Mouse (Mus musculus): ENCODE data around the gene Zscan10.
A peak's percentile ranks its signal among the peaks of the same experiment; 100 is the strongest.
"Not testable (repeated sequence)": the region's sequence is repeated elsewhere in the genome, so short reads cannot be mapped to it uniquely, and the experiment has no call there.

Gene Zscan10

DNA sequence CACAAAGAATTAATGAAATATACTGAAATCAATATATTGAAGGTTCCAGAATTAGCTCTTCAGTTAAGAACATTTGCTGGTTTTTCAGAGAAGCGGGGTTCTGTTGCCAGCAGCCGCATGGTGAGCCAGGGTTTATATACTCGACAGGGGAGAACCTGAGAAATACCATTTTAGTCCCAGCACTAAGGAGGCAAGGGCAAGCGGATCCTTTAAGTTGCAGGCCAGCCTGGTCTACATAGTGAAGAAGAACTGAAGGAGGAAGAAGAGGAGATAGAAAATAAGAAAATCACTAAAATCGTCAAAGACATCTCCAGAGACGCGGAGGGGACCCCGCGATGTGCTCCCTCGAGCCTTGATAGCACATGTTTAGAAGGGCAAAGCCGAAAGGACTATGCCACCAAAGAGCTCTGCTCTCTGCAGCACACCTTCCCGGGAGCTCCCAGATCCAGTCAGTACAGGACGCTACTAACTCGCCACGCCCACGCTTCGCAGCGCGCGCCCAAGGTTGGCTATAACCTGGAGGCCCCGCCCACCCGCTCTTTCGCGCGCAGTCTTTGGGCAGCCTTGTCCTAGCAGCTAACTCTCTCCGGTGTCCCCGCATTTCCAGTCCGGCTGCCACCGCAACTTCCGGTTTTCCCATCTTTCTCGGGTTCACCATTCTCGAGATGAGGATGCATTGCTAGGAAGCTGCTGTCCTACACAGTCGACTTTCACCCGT, 8.3 kb upstream of the Zscan10 start:
- peak; percentile 89 for DNase-seq (ENCODE audit: low read depth)

DNA sequence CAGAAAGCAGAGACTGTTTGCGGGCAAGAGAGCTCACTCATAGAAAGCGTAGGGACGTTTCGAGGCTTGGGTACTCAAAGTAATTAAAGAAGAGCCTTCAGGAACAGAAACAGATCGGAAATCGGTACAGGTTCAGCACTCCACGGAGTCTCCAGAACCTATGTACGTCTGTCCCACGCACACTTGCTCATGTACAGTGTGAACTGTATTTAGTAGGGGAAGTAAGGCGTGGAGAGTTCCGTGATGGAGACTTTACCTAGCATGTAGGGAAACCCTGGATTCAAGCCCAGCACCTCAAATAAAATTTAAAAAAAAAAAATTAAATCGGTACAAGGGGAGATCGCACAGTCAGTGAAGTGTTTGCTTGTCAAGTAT, 7.7 kb upstream of the Zscan10 start:
- no peak for DNase-seq (ENCODE audit: low read depth)

DNA sequence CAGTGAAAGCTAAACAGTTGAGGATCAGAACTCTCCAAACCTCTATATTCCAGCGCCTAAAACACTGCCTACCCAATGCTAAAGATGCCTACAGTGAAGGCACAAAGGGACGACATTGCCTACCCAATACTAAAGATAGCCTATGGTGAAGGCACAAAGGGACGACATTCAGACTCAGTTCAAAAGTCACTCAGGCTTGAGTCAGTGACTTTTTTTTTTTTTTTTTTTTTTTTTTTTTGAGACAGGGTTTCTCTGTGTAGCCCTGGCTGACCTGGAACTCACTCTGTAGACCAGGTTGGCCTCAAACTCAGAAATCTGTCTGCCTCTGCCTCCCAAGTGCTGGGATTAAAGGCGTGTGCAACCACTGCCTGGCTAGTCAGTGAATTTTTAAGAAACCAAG, 5.5 kb upstream of the Zscan10 start:
- DNase-seq (ENCODE audit: low read depth), result not testable (repeated sequence)

DNA sequence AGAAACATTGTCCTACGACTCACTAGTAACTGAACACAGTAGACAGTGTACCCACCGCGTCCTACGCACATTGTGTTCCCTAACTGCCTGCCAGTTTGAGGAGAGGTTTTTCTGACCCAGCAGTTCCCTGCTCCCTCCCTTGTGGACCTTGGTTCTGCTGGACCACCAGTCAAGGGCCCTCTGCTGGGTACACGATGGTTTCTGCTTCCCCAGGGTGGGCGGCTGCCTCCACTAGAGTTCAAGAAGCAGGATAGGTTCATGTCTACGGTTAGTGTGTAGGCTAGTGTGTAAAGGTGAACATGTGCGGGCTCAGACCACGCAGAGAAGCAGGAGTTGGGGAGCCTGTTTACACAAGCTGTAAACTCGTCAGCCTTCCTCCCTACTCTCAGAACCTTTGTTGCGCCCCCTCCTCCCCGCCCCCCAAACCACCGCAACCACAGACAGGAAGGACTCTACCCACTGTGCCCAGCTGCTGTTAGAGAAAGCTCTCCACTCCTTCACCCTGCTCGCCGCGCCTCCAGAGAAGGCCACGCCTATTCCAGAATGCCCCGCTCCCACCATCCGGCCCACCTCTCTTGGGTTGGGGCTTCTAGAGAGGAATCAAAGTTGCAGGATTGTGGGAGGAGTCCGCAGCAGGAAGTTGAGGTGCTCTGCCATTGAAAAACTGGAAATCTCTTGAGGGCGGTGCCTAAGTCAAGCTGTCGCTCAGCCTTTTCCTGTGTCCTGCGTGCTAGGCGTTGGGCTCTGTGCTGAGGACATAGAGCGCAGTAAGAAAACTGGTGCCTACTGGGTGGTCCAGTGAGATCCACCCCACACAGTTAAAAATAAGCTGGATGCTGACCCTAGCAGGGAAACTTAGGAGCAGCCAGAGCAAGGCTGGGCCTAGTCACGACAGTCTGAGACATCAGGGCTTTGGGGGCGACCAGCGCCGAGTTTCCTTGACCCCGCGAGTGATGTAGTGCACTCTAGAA, 1.8 kb upstream of the Zscan10 start, which contains the start of gene Zfp13:
Gene Zfp13 (minus strand): TSS at position 906 of the 971 bp plus-strand sequence.
- DNase-seq (ENCODE audit: low read depth), result peak; percentile 96

DNA sequence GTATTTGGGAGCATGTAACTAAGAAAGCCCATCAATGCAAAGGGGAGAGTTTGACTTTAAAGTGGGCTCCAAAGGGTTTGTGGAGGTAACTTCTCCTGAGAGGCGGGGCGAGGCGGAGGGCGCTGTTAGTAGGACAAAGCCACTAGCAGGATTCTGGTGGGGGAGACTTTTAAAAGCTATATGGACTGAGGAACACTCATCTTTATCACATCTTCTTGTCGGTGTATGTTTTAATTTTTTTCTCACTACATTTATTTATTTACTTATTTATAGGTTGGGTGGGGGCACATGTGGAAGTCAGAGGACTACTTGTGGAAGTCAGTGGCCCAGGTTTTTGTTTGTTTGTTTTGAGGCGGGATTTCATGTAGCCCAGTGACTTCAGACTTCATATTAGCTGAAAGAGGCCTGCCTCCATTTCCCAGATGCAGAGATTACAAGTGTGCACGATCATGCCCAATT, 1.0 kb upstream of the Zscan10 start:
- DNase-seq (ENCODE audit: low read depth), result no peak

DNA sequence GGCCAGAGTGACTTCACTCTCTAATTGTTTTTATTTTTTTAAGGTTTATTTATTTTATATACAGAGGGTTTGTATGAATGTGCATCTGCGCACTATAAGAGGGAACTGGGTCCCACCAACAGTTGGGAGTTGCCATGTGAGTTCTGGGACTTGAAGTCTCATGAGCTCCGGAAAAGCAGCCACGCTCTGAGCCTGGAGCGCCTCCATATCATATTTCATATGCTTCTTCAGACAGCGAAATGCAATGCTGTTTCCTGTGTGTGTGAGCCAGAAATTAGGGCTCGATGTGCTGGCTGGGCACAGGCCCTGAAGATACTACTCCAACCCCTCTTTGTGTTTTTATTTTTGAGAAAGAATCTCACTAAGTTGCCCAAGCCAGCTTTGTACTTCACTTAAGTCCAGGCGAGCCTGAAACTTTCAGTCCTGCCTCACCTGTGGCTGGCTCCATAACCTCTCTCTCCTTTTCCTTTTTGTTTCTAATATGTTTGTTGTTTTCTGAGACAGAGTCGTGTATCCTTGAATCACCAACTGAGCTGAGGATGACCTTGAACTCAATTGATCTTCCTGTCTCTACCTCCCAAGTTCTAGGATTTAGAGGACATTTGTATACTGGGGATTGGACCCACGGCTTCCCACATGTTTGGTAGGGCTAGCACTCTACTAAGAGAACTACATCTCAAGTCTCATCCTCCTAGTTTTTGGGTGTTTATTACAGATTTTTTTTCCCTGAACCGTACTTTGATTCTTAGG, 1.4 kb downstream of the Zscan10 start:
- no peak for DNase-seq (ENCODE audit: low read depth)

DNA sequence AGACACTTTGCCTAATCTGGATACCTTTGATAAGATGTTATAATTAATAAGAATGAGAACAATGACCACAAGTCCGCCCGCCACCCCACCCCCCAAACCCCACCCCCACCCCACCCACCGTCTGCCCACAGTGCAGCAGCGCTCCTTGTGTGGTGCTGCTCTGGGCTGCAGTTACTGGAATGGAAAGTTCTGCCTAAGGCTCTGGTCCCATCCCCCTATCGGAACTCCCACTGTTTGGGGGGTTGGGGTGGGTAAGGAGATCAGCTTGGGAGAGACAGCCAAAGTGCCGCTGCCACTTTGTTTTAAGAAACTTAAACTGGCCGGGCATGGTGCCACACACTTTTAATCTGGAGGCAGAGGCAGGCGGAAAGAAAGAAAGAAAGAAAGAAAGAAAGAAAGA, 2.4 kb downstream of the Zscan10 start:
- no peak for DNase-seq (ENCODE audit: low read depth)

DNA sequence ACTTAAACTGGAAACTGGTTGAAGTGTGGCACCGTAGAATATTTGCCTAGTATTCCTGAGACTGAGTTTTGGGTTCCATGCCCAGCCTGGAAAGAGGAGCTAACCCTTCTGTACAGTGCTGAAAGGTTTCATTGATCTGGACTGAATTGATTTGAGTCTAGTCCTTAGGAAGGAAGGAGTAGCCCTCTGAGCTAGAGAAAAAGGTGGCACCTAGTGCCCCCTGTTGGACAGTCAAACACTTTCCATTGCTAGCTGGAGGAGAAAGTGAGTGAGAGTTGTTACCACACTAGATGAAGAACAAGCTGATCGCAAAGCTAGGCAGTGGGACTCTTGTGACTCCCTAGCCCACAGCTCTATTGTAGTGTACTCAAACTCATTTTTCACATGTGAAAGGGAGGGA, 2.9 kb downstream of the Zscan10 start:
- DNase-seq (ENCODE audit: low read depth), result peak; percentile 81

DNA sequence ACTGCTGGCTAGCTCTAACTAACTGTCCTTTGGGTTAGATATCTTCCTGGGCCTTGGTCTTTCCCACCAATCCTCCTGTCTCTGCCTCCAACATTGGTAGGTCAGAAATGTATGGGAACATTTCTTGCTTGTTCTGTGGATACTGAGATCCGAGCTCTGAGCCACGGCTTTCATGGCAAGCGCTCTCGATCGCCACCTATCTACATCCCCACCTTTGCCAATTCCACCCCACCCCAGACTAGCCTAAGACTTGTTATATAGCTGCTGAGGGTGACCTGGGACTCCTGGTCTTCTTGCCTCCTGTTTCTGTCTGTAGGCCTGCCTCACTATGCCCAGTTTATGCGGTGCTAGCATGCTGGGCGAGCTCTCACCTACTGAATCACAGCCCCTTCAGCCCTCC, 3.7 kb downstream of the Zscan10 start:
- DNase-seq (ENCODE audit: low read depth), result no peak

DNA sequence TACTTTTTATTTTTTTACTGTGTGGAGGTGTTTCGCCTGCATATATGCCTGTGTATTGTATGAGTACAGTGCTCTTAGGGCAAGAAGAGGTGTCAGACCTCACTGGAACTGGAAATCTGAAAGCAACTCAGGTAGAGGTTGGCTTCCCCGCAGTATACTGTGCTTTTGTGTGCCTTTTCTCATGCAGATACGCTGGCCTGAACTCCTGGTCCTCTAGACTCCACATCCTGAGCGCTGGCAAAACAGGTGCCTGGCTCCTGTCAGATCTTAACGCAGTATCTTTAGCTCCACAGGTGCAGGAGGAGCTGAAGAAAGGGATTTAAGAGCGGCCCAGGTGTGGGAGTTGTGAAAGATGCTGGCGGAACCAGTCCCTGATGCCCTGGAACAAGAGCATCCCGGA, 4.6 kb downstream of the Zscan10 start:
- no peak for DNase-seq (ENCODE audit: low read depth)

DNA sequence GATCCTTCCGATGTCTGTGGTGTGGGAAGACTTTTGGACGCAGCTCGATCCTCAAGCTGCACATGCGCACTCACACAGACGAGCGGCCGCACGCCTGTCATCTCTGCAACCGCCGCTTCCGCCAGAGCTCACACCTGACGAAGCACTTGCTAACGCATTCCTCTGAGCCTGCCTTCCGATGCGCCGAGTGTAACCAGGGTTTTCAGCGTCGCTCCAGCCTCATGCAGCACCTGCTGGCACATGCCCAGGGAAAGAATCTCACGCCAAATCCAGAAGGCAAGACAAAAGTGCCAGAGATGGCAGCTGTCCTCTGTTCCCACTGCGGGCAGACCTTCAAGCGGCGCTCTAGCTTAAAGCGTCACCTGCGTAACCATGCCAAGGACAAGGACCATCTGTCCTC, 9.0 kb downstream of the Zscan10 start:
- no peak for DNase-seq (ENCODE audit: low read depth)

DNA sequence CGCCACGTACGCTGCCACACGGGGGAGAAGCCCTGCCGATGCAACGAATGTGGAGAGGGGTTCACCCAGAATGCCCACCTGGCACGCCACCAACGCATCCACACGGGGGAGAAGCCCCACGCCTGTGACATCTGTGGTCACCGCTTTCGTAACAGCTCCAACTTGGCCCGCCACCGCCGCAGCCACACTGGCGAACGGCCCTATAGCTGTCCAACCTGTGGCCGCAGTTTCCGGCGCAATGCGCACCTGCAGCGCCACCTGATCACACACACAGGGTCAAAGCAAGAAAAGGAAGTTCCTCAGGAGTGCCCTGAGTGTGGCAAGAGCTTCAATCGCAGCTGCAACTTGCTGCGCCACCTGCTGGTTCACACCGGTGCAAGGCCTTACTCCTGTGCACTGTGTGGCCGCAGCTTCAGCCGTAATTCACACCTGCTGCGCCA, 9.7 kb downstream of the Zscan10 start:
- DNase-seq (ENCODE audit: low read depth), result peak; percentile 94

DNA sequence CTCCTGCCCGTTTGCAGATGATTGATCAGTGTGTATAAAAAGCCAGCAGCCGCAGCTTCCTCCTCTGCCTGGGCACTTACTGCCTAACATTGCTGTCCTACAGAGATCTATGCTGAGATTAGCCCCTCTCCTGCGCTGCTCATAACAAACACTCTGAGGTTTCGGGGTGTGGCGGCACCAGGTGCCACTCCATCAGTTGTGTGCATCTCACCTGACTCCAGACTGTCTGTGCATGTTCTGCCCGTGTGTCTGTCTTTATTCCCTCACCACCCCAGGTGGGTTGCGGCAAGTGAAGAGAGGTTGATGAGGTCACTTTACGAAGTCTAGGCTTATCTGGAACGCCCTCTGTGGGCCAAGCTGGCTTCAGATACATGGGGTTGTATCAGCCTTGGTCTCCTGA, 16.4 kb downstream of the Zscan10 start:
- peak; percentile 84 for DNase-seq (ENCODE audit: low read depth)

DNA sequence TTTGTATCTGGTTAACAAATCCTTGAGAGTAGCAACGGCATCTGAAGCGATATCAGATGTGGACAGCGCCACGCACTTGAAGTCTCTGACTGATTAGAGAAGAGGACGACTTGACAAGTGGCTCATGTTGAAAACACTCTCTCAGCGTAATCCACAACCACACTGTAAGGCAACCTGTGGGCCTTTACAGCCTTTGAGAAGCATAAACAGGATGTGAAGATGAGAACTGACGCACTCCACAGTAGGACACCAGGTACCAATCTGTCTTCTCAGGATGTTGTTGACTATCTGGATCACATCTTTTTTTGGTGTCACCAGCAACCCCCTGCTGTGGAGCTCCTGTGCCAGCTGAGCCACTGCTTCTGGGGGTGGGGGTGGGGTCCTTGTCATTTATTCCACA, 19.7 kb downstream of the Zscan10 start:
- peak; percentile 94 for DNase-seq (ENCODE audit: low read depth)

DNA sequence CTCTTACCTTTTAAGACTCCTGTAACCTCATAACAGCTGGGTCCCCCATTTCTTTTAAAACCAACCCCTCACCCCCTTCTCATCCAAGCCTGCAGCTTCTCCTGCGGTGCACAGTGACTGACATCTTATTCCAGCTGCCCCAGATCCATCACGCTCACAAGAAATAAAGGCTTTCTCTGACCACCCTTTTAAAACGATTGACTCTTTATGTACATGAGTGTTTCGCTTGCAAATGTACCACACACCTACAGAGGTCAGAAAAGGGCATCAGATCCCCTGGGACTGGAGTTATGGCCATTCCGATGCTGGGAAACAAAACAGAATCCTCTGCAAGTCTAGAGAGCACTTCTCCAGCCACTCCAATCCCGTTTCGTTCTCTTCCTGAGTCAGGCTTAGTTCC, 27.2 kb downstream of the Zscan10 start:
- no peak for DNase-seq (ENCODE audit: low read depth)

DNA sequence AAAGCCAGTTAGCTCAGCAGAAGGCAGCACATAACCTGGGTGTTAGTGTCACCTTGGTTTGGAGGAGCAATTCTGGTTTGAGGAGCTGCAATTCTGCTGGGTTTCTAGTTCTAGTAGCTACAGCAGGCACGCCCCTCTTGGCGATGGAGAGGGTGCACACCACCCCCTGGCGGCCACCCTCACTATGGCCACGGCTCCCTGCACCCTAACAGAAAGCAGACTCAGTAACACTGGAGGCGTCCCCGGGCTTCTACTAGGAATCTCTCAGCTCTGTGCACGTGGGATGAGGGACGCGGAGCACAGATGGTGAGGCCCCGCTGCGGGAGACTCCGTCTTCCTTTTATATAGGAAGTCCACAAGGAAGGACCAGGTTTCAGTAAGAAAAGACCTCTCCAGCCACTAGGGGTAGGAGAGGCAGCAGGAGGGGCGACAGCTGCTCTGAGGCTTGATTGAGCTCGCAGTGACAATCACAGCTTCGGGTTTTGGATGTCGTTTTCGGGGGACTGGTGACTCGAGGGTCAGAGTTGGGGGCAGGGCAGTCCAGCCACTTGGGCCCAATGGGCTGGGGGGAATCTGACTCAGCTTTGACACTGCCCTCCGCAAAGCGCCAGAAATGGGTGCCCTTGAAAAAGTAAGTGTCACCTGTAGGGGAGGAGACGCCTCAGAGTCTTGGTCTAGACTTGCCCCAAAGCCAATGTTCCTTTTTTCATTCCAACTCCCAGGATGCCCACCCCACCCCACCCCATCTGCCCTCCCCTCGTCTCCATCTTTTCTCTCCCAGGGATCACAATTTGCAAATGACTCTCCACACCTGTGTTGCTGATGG, 29.8 kb downstream of the Zscan10 start:
- peak; percentile 92 for DNase-seq (ENCODE audit: low read depth)

DNA sequence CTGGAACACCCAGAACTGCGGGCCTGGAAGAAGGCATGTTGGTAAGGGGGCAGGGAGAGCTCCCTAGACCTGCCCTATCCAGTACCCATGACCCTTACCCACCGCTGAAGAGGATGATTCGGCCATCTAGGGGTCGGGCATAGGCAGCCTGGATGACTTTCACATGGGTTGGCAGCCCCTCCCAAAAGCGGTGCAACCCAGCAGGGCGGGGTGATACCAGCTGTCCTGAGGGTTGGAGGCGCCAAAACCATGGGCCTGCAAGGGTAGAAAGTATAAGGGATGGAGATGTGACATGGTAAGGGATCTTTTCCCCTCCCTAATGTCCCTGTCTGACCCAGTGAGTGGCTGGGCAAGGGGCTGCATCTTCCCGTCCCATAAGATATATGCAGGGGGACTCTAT, 30.6 kb downstream of the Zscan10 start:
- no peak for DNase-seq (ENCODE audit: low read depth)

DNA sequence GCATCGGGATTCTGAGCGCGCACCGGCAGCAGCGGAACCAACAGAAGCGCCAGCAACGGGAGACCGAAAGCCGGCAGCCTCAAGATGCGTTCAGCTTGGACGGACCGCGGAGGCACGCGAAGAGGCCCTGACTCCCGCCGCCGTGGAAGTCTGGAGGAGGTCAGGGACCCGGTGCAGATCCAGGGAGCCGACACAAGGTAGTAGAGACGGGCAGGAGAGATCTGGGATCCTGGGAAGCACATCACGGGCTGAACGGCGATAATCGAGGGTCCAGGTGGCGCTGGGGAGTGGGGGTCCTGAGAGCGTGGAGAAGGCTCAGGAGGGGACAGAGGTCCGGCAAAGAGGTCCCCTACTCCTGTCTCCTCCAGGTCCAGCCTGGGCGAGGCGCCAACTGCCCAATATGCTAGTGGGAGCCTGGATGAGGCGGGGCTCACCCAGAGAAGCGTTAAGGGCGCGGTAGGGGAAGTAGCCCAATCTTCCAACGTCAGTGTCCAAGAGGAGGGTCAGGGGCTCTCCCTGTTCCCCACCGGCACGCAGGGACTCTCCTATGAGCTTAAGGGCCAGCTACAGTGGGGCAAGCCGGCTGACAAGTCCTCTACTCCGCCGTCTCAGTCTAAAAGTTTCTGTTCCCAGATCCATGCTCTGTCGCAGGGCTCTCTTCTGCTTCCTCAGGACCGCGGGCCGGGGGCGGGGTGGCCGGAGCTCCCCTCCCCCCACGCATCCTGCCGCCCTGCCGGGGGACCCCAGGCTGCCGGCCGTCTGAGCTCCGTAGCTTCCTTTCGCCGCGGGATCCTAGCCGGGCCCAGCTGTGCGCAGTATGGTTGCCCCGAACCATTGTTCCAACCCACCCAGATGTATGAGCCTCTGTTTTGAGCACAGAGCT, 44.2 kb downstream of the Zscan10 start, which contains the start of gene Mmp25:
Gene Mmp25 (minus strand): TSS at position 665 of the 883 bp plus-strand sequence.
- DNase-seq (ENCODE audit: low read depth), result no peak

DNA sequence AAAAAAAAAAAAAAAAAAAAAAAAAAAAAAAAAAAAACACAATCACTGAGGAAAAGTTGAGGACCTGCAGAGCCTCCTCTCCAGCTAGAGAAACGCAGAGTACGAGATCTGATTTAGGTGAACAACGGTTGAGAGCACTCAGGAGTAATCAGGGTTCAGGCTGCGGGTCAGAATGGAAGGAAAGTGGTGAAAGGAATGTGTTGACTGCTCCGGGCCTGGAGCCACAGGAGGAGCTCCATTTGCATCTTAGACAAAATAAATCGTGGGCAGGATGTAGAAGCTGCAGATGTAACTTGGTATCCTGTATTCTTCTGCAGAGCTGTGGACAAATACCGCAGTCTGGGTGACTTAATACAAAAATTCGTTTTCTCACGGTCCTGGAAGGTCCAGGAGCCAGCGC, 45.2 kb downstream of the Zscan10 start:
- DNase-seq (ENCODE audit: low read depth), result no peak

DNA sequence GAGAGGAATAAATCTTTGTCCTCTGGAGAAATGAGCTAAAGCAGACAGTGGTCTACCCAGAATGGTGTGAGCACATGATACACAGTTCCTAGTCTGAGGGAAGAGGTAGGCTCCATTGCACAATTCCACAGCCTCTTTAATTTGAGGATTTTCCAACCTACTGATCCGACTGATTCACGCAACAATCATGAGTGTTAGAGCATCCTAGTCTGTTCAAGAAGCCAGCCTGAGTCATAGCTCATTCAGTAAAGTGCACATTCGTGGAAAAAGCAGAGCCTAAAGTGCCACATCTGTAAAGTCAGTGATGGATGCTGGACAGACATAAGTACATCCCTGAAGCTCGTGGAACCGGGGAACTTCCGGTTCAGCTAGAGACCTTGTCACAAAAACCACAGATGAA, 50.7 kb downstream of the Zscan10 start:
- no peak for DNase-seq (ENCODE audit: low read depth)
